Mouse (Mus musculus) thymus, adult 2 months (tissue): ENCODE data around the gene 1600014C23Rik.

ENCODE experiments used
- CTCF ChIP-seq: fragments of 200-500 bp; IDR thresholded peaks from 2 replicates; pipeline ENCODE4 v1.5.1; 2012; ENCODE audit warnings: mild to moderate bottlenecking, control low read depth, low read length, moderate library complexity, borderline replicate concordance; ENCODE audit not compliant: control insufficient read depth, poor library complexity, insufficient read depth; ENCODE audit errors: extremely low read depth
- POLR2A ChIP-seq: fragments of 200-500 bp; IDR thresholded peaks from 2 replicates; pipeline ENCODE4 v1.6.1; 2012; ENCODE audit warnings: mild to moderate bottlenecking, low read length, control low read depth, moderate library complexity; ENCODE audit not compliant: control insufficient read depth, poor library complexity, insufficient read depth; ENCODE audit errors: extremely low read depth

DNA sequence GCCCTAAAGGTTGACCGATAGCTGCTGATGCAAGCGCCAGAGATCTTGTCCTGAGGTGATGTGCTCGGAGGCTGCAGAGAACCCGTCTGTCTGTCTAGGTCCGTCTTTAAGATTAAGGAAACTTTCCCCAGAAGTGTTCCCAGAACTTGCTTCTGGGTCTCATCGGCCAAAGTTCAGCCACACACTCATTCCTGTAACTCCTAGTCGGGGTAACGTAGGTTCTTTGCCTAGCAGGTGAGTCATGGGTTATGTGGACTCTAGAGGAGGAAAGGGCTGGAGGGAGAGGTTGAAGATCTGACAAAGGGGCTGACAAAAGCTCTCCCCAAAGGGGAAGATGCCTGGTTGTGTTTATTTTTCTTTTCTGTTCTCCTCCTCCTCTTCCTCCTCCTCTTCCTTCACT lies 42.5 kb upstream of the 1600014C23Rik start:
- TF ChIP-seq CTCF (no peak), POLR2A (no peak)
